Mouse (Mus musculus) large intestine, adult 2 months (tissue): ENCODE results near the gene Mrpl17. TPM values are rescaled to one million over a fixed set of nuclear protein-coding genes. Genes with fewer than 3 reads are reported as not detected.

Source experiments
- polyA plus RNA-seq: library from polyadenylated mRNA; depleted of rRNA; stranded (reverse); fragments of >200 nt; gene quantifications from 2 replicates; pipeline ENCODE4 v1.2.3, GENCODE M21; 2012; rRNA removed

Gene Mrpl17
- polyA plus RNA-seq, 1 experiment, result 166 TPM

Other genes starting within 250 kb of the Mrpl17 start
- 12.1 and 15.8 TPM in 2 replicates for gene Apbb1, start 229.4 kb downstream of the Mrpl17 start, polyA plus RNA-seq
- 0.40 and 0.49 TPM in 2 replicates for gene Hpx, start 211.0 kb downstream of the Mrpl17 start, polyA plus RNA-seq
- 11.5 and 18.2 TPM in 2 replicates for gene Trim3, start 177.5 kb downstream of the Mrpl17 start, polyA plus RNA-seq
- 122 and 132 TPM in 2 replicates for gene Timm10b, start 171.0 kb downstream of the Mrpl17 start, polyA plus RNA-seq
- gene Arfip2, start 170.7 kb downstream of the Mrpl17 start, polyA plus RNA-seq, result 50.9 and 58.5 TPM in 2 replicates
- 235 and 264 TPM in 2 replicates for gene Gm45799, start 170.5 kb downstream of the Mrpl17 start, polyA plus RNA-seq
- gene Dnhd1, start 160.3 kb downstream of the Mrpl17 start, polyA plus RNA-seq, result 1.1 and 1.5 TPM in 2 replicates
- gene Ilk, start 74.5 kb downstream of the Mrpl17 start, polyA plus RNA-seq, result 90.7 and 95.6 TPM in 2 replicates
- gene Rrp8, start 73.7 kb downstream of the Mrpl17 start, polyA plus RNA-seq, result 5.2 and 5.7 TPM in 2 replicates
- 386 and 435 TPM in 2 replicates for gene Taf10, start 66.7 kb downstream of the Mrpl17 start, polyA plus RNA-seq
- 47.6 and 65.6 TPM in 2 replicates for gene Tpp1, start 58.9 kb downstream of the Mrpl17 start, polyA plus RNA-seq
- gene Dchs1, start 23.4 kb downstream of the Mrpl17 start, polyA plus RNA-seq, result 2.0 and 3.6 TPM in 2 replicates
- gene Gm4070, start 142.9 kb upstream of the Mrpl17 start, polyA plus RNA-seq, result 1.4 and 2.9 TPM in 2 replicates